In genomic region chr2:80683727-80684239, GRCm38 (mm10) we compare ENCODE assay signal across 22 mouse cellular contexts.
"Had no signal": no experiment of that assay in that cellular context is flagged by ENCODE, and none has a peak within 500 bp of the region (broad histone marks: within the 10 kb centered on the region; RNA-seq: fewer than 3 reads in every experiment).

No protein-coding gene starts in this region.

- ATAC-seq: hindbrain, postnatal 0 days; intestine, embryonic 16.5 days; liver, embryonic 12.5 days had no signal

- H3K9me3 ChIP-seq: heart, embryonic 10.5 days; heart, embryonic 13.5 days; heart, embryonic 15.5 days; hindbrain, embryonic 13.5 days; hindbrain, embryonic 15.5 days; limb, embryonic 13.5 days; limb, embryonic 15.5 days; liver, embryonic 12.5 days had no signal

- H3K4me3 ChIP-seq: heart, embryonic 10.5 days; heart, embryonic 13.5 days; heart, embryonic 15.5 days; hindbrain, embryonic 13.5 days; hindbrain, embryonic 15.5 days; limb, embryonic 13.5 days; limb, embryonic 15.5 days; liver, embryonic 12.5 days had no signal

- H3K36me3 ChIP-seq: heart, embryonic 10.5 days; heart, embryonic 13.5 days; heart, embryonic 15.5 days; hindbrain, embryonic 13.5 days; hindbrain, embryonic 15.5 days; limb, embryonic 13.5 days; limb, embryonic 15.5 days; liver, embryonic 12.5 days had no signal

- DNase-seq: gastrocnemius, postnatal 14 days; heart, adult 18-20 months; heart, postnatal 14 days; heart, postnatal 36 days; kidney, adult 18-20 months; kidney, adult 8-10 months; kidney, postnatal 10 days; kidney, postnatal 36 days; layer of hippocampus, adult 9-11 months; layer of hippocampus, postnatal 36 days; left cerebral cortex, postnatal 4 days had no signal

- H3K27me3 ChIP-seq: heart, embryonic 13.5 days; heart, embryonic 15.5 days; hindbrain, embryonic 13.5 days; hindbrain, embryonic 15.5 days; limb, embryonic 13.5 days; limb, embryonic 15.5 days; liver, embryonic 12.5 days had no signal

- H3K27ac ChIP-seq: heart, embryonic 10.5 days; heart, embryonic 13.5 days; heart, embryonic 15.5 days; hindbrain, embryonic 13.5 days; hindbrain, embryonic 15.5 days; hindbrain, postnatal 0 days; limb, embryonic 13.5 days; limb, embryonic 15.5 days; liver, embryonic 12.5 days; liver, embryonic 14.5 days had no signal

- H3K4me2 ChIP-seq: heart, embryonic 13.5 days; heart, embryonic 15.5 days; hindbrain, embryonic 13.5 days; hindbrain, embryonic 15.5 days; limb, embryonic 13.5 days; limb, embryonic 15.5 days; liver, embryonic 12.5 days had no signal

- H3K9ac ChIP-seq: heart, embryonic 13.5 days; heart, embryonic 15.5 days; hindbrain, embryonic 13.5 days; hindbrain, embryonic 15.5 days; limb, embryonic 13.5 days; limb, embryonic 15.5 days; liver, embryonic 12.5 days; liver, embryonic 14.5 days had no signal

- H3K4me1 ChIP-seq: heart, embryonic 10.5 days; heart, embryonic 13.5 days; heart, embryonic 15.5 days; hindbrain, embryonic 13.5 days; hindbrain, embryonic 15.5 days; limb, embryonic 13.5 days; limb, embryonic 15.5 days; liver, embryonic 12.5 days had no signal
